Mouse (Mus musculus) cortical plate, adult 2 months (tissue): ENCODE data around the gene Smim15.

ENCODE experiments used
- CTCF ChIP-seq: fragments of 200-500 bp; IDR thresholded peaks from 2 replicates; pipeline ENCODE4 v1.5.1; 2011; ENCODE audit warnings: mild to moderate bottlenecking, control low read depth, low read length; ENCODE audit not compliant: insufficient read depth; ENCODE audit errors: extremely low read depth
- POLR2A ChIP-seq: fragments of 200-500 bp; IDR thresholded peaks from 2 replicates; pipeline ENCODE4 v1.6.1; 2011; ENCODE audit warnings: mild to moderate bottlenecking, low read length, control low read depth; ENCODE audit not compliant: insufficient read depth; ENCODE audit errors: extremely low read depth

- TF ChIP-seq POLR2A (no peak), CTCF (no peak)
Observed at GRCm38 (mm10) chr13:108043431-108044221, 620 bp upstream of the Smim15 start.
